Mouse (Mus musculus) liver, embryonic 14.5 days (tissue): ENCODE results near the gene Tspyl3. TPM values are rescaled to one million over a fixed set of nuclear protein-coding genes. Genes with fewer than 3 reads are reported as not detected.

Experiments
- ATAC-seq: fragments of 200-750 bp; cut with Nextera tagmentation; 2 replicates; pipeline ENCODE4 v1.8.0; 2017; ENCODE audit warnings: moderate number of reproducible peaks, mild to moderate bottlenecking, moderate library complexity; ENCODE audit not compliant: insufficient read depth
- DNase-seq, 3 experiments: peaks; one replicate each; pipeline ENCODE4 v3.0.0-alpha.2; 2012 to 2013; ENCODE audit warnings: low read depth in 3 of 3, low spot score in 3 of 3
- H3K27ac ChIP-seq: fragments of 300-500 bp; sonication (generic); 2 replicates; pipeline ENCODE4 v1.5.1; 2014; ENCODE audit warnings: moderate library complexity, mild to moderate bottlenecking, control low read depth, inconsistent platforms
- H3K27me3 ChIP-seq: fragments of 300-500 bp; sonication (generic); 2 replicates; pipeline ENCODE4 v1.6.1; 2014; ENCODE audit warnings: mild to moderate bottlenecking, low read length, moderate library complexity; ENCODE audit not compliant: control insufficient read depth, insufficient read depth
- H3K36me3 ChIP-seq: fragments of 300-500 bp; sonication (generic); replicated peaks from 2 replicates; pipeline ENCODE4 v1.6.1; 2014; ENCODE audit warnings: low read depth; ENCODE audit not compliant: control insufficient read depth, insufficient read depth
- H3K4me1 ChIP-seq, 2 experiments: fragments of 200-500 bp in 1 of 2; fragments of 300-500 bp in 1 of 2; sonication (generic) in 1 of 2; replicated peaks; 2 replicates each; pipeline ENCODE4 v1.6.1; 2012 to 2014; ENCODE audit warnings: antibody characterized with exemption in 1 of 2, inconsistent platforms in 1 of 2, low read length in 1 of 2; ENCODE audit not compliant: control insufficient read depth in 2 of 2, insufficient read depth in 2 of 2
- H3K4me2 ChIP-seq: fragments of 300-500 bp; sonication (generic); 2 replicates; pipeline ENCODE4 v1.6.1; 2014; ENCODE audit warnings: low read depth, mild to moderate bottlenecking, control low read depth, moderate library complexity
- H3K4me3 ChIP-seq, 2 experiments: fragments of 200-500 bp in 1 of 2; fragments of 300-500 bp in 1 of 2; sonication (generic) in 1 of 2; 2 replicates each; pipeline ENCODE4 v1.5.1; 2012 to 2014; ENCODE audit warnings: low read depth in 2 of 2, low read length in 2 of 2, mild to moderate bottlenecking in 2 of 2, control low read depth in 1 of 2, inconsistent platforms in 1 of 2, moderate library complexity in 1 of 2; ENCODE audit not compliant: insufficient read depth in 1 of 2
- H3K9ac ChIP-seq: fragments of 300-500 bp; sonication (generic); replicated peaks from 2 replicates; pipeline ENCODE4 v1.6.1; 2014; ENCODE audit warnings: mild to moderate bottlenecking, control low read depth, moderate library complexity
- H3K9me3 ChIP-seq: fragments of 300-500 bp; sonication (generic); 2 replicates; pipeline ENCODE4 v1.6.1; 2016; ENCODE audit warnings: low read length, mixed read lengths; ENCODE audit not compliant: control insufficient read depth
- CTCF ChIP-seq: IDR thresholded peaks from 2 replicates; pipeline ENCODE4 v1.5.1; 2016; ENCODE audit warnings: antibody characterized with exemption, low read depth, control low read depth
- EP300 ChIP-seq: IDR thresholded peaks from 2 replicates; pipeline ENCODE4 v1.6.1; 2016; ENCODE audit warnings: antibody characterized with exemption, low read depth
- WGBS: fragments of 180-500 bp; shearing (Covaris S2); extraction: QIAGEN DNeasy Blood & Tissue Kit; methylation state at CpG from one replicate; pipeline ENCODE4 v1.1.7; 2014; ENCODE audit not compliant: insufficient replicate concordance; 5-methylcytosine and 5-hydroxymethylcytosine counted together
- polyA plus RNA-seq, 2 experiments: library from polyadenylated mRNA; depleted of rRNA in 1 of 2; stranded (reverse) in 1 of 2; unstranded in 1 of 2; fragments of >200 nt; fragmentation: Nextera tagmentation in 1 of 2; extraction: Ambion mirVana in 1 of 2; gene quantifications; 2 replicates each; pipeline versions ENCODE4 v1.2.1 to v1.2.3; 2012 to 2014

Gene Tspyl3
- polyA plus RNA-seq, 2 experiments: 1.6 to 2.3 TPM

- Histone ChIP-seq H3K36me3 (peaks cover 33% of the 10 kb centered on the region), H3K4me1 (peaks cover 26 to 29% of the 10 kb centered on the region in 2 experiments), H3K27ac (no peak overlapping the region), H3K9me3 (no peaks in the 10 kb centered on the region), H3K9ac (no peak overlapping the region), H3K4me3 (no peak overlapping the region), H3K27me3 (no peaks in the 10 kb centered on the region), H3K4me2 (no peak overlapping the region)
- WGBS: 76% methylated on average over 7 of the region's 7 CpGs
- no peak for ATAC-seq
- no peak for DNase-seq
- TF ChIP-seq CTCF (no peak), EP300 (no peak)
Observed at GRCm38 (mm10) chr2:153263053-153263452, 37.8 kb upstream of the Tspyl3 start.

DNA sequence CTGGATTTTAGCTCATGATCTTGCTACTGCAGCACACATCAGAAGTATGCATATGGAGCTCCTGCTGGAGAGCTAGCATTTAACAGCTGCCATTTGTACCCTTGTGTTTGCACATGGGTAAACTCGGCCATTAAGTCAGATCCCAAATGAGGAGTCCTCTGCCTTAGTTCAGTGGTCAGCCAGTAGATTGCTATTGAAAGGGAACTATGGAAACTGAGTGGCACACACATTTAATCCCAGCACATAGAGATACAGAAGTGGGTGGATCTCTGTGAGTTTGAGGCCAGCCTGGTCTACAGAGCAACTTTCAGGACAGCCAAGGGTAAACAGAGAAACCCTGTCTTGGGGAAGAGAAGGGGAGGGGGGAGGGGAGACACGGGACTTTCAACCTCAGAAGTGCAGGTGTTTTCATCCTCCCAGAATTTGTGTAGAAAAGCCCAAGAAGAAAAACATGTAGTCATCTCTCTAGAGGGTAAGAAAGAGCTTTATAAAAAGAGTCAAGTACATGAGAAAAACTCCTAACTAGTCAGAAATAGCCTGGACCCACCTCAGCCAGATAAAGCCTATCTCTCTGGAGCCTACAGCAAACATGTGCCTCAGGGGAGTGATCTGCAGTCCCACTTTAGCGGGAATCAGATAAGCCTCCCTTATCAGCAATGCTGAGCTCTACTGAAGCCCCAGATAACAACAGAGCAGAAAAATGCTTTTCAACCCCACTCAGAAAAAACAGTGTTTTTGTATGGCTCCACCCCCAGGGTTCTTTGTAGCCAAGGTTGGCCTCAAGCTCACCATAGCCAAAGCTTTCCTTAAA lies 34.8 kb upstream of the Tspyl3 start:
- Histone ChIP-seq H3K27ac (peak overlapping the region; percentile 74), H3K4me2 (peak overlapping the region; percentile 40)

DNA sequence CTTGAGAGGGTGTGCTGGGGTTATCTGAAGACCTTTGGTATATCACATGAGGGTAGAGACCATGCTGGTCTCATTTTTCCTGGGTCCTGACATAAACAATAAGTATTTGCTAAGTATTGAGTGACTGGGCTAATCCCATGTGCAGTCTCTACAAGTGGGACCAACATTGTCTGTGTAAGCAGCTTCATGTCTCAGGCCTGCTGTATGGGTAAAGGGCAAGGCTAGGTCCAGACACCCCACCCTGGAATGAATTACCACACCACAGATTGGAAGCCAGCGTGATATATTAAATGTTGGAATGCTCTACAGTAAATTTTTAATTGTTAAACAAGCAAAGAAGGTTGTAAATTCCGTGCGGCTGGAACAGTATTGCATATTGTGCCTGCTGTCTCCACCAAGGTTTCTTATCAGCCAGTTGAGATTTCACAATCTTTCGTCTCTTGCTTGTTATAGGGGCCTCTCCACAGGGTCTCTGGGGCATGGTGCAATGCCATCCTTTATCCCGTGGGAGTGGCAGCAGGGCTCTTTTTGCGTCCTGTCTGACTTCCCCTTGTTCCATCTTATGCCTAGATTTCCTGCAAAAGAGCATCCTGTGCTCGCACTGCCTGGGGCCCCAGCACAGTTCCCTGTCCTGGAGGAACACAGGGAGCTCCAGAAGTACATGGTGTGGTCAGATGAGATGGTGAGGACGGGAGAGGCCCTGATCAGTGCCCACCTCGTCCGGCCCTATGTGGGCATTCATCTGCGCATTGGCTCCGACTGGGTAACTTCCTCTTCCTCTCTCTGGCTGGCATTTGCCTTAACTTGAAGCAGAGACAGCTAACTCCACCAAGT lies 34.0 kb upstream of the Tspyl3 start:
- TF ChIP-seq CTCF (no peak), EP300 (no peak)
- Histone ChIP-seq H3K27me3 (no peaks in the 10 kb centered on the region), H3K4me1 (peaks cover 26 to 29% of the 10 kb centered on the region in 2 experiments), H3K27ac (peak overlapping the region; percentile 74), H3K36me3 (peaks cover 18% of the 10 kb centered on the region), H3K9me3 (no peaks in the 10 kb centered on the region), H3K9ac (peak overlapping the region; percentile 32; the same call in 1 of the 2 replicates), H3K4me2 (peak overlapping the region; percentile 40), H3K4me3 (no peak overlapping the region)
- 38% methylated on average over 12 of the region's 12 CpGs for WGBS
- DNase-seq (no peak), ATAC-seq (no peak)

More for the DNA sequence above, 34.8 kb upstream of the Tspyl3 start:
- peak; percentile 92 for ATAC-seq
- Histone ChIP-seq H3K9ac (peak overlapping the region; percentile 32; the same call in 1 of the 2 replicates), H3K27me3 (no peaks in the 10 kb centered on the region), H3K9me3 (no peaks in the 10 kb centered on the region), H3K36me3 (peaks cover 23% of the 10 kb centered on the region), H3K4me1 (peaks cover 26 to 29% of the 10 kb centered on the region in 2 experiments), H3K4me3 (no peak overlapping the region)
- peak; percentile 54 to 71 (median 70) for DNase-seq
- WGBS: 16% methylated on average over 3 of the region's 3 CpGs
- TF ChIP-seq EP300: peak; percentile 89
- no peak for TF ChIP-seq CTCF

- Histone ChIP-seq H3K9ac (no peak overlapping the region), H3K4me2 (no peak overlapping the region), H3K27ac (no peak overlapping the region), H3K4me3 (no peak overlapping the region), H3K9me3 (no peaks in the 10 kb centered on the region), H3K4me1 (peaks cover 26 to 29% of the 10 kb centered on the region in 2 experiments), H3K36me3 (peaks cover 13% of the 10 kb centered on the region), H3K27me3 (no peaks in the 10 kb centered on the region)
- TF ChIP-seq CTCF (no peak), EP300 (no peak)
- DNase-seq: no peak
- WGBS: 80% methylated on average over 2 of the region's 2 CpGs
- no peak for ATAC-seq
Observed at GRCm38 (mm10) chr2:153256604-153257003, 31.4 kb upstream of the Tspyl3 start.

DNA sequence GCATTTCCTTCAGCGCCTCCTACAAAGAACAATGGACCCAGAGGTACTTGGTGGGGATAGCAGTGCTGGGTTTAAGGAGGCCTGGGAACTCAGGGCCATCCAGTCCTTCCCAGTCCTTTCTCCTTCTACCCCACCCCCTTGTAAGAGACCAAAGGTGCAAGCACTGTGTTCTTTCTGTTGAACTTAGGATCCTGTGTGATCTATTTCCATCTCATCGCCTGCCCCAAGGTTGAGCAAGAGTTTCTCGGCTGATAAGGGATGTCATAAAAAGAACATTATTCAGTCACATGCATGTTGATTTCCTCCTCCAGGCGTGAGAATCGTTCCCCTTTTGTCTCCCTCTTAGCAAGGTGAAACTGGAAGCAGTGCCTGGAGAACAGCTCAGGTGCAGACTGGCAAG lies 24.5 kb upstream of the Tspyl3 start:
- WGBS: 72% methylated on average over 5 of the region's 5 CpGs
- no peaks in the 10 kb centered on the region for H3K9me3 ChIP-seq
- DNase-seq (no peak), ATAC-seq (no peak)
- H3K27ac ChIP-seq: no peak overlapping the region
- no peak overlapping the region for H3K9ac ChIP-seq
- TF ChIP-seq EP300 (no peak), CTCF (no peak)
- peaks cover 40% of the 10 kb centered on the region for H3K36me3 ChIP-seq
- no peak overlapping the region for H3K4me2 ChIP-seq
- no peaks in the 10 kb centered on the region for H3K4me1 ChIP-seq
- H3K27me3 ChIP-seq: no peaks in the 10 kb centered on the region
- no peak overlapping the region for H3K4me3 ChIP-seq
